Mouse (Mus musculus) adrenal gland, adult (tissue): ENCODE measurements around the gene Ppm1b.

Experiments
- DNase-seq, 2 experiments: peaks; one replicate each; pipeline ENCODE4 v3.0.0; 2022 to 2023; ENCODE audit warnings: low spot score in 1 of 2; ENCODE audit not compliant: inconsistent age in 2 of 2

Gene Ppm1b

GRCm38 (mm10) chr17:84957487-84958259 lies 1.1 kb downstream of the Ppm1b start:
- peak; percentile 100 for DNase-seq

DNA sequence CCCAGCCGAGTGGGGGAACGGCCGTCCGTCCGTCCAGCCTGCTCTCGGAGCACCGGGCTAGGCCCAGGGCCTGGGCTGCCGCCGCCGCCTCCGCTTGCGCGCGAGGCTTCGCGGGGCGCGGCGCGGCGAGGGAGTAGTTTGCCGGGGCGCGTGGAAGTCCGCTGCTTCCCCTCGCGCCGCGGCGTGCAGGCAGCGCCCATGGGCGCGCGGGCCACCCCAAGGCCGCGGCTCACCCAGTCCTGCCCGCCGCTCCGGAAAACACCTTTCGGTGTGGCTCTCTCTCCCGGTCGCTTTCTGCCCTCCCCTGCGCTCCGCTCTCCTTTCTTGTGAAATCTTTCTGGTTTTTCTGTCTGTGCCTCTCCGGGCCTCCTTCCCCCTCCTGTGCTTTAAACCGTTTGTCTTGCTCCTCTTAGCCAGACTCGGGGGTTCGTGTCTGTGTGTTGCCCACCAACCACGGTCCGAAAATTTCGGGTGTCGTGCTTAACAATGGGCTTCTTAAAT lies 1.9 kb downstream of the Ppm1b start:
- peak in 1 of 2 experiments; percentile 81 for DNase-seq

DNA sequence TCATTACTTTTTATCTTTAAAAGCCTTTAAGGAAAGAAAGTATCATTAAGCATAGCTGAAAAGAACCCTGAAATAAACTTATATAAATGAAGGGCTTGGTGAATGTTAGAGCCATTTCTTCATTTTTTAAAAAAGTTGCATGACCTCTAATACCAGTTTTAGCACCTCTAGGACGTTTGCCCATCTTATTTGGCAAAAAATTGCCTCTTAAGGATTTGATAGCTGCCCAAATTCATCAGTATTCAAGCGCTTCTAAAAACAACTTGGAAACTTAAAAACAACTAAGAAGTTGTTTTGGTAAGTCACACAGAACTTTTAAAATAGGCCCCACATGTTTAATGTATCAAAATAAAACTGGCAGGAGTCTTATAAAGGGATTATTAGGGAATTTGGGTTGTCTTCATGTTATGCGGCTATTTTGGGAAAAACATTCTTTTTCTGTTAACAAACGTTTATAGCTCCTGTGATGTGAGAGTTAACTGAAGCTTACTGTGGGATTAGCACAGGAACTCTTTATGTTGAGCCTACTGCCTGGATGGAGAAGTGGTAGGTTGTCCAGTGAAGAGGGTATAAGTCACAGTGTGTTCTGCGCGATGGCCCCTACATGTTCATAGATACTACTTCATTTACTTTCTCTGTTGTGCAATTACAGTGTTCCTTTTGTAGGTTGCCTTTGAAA lies 2.6 kb downstream of the Ppm1b start:
- peak in 1 of 2 experiments; percentile 64 for DNase-seq

DNA sequence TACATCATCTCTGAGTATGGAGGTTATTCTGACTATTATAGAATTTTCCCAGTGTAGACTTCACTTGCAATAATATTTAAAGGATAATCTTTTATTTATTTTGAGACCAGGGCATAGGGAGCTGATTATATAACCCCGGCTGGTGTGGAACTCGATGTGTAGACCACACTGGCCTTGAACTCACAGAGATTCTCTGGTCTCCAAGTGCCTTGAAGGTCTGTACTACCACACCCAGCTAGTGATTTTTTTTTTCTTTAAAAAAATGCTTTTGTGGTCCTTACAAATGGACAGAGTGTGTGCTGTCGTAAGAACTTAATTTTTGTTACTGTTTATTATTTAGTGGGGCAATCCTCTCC lies 3.1 kb downstream of the Ppm1b start:
- peak in 1 of 2 experiments; percentile 38 for DNase-seq

DNA sequence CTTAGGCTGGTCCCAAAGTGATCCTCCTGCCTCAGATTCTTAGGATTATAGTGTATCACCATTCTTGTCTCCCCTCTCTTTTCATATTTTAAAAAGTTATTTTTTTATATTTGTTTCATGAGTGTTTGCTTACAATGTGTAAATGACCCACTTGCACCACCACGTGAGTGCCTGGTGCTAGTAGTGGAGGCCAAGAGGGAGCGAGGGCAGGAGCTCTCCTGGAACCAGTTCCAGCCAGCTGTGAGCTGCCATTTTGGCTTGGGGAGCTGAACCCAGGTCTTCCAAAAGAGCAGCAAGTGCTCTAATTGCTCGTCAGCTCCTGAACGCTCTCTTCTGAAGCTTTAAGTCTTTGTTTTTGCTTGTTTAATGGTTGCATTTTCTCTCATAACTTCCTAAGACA lies 3.6 kb downstream of the Ppm1b start:
- DNase-seq: peak; percentile 17 to 47

DNA sequence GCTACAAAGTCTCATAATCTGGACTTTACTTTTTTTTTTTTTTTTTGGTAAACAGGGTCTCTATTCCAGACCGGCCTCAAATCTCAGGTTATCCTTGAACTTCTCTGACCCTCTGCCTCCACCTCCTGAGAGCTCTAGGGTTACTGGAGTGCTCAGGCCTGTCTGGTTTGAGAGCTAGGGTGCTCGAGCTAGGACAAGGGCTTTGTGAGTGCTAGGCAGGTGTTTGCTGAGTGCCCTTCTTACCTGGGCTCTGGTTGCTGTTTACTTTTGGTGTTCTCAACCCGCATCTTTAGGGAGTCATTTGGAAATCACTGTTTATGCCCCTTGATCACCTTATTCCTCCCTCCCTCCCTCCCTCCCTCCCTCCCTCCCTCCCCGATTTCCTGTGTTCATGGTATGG lies 5.5 kb downstream of the Ppm1b start:
- no peak for DNase-seq

DNA sequence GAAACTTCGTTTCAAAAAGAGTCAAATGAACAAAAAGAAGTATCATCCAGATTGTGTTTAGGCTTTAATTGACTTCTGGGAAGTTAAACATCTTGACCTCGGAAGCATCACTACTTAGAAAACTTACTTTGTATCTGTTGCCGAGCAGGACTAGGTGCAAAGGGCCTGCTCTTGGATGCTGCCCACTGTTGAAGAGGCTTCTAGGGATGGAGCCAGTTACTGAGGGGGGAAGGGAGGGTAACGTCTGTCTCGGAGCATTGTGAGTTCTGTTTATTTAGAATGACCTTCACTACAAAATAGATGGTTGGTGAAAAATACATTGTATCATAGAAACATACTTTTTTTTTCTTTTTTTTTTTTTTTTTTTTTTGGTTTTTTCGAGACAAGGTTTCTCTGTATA lies 7.1 kb downstream of the Ppm1b start:
- no peak for DNase-seq

GRCm38 (mm10) chr17:84966231-84966630 lies 9.7 kb downstream of the Ppm1b start:
- no peak for DNase-seq

DNA sequence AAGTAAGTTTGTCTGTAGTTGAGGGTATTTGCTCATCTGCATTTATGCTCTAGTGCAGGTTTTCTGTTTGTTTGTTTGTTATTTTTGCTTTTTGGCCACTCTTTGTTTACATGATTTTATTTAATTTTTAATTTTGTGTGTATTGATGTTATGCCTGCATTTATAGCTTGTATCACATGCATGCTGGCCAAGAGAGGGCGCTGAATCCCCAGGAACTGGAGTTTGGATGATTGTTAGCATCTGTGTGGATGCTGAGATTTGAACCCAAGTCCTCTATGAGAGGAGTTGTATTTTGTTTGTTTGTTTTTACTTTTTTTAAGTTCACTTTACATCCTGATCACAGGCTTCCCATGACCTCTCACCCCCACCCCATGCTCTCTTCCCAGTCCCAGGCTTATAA lies 10.5 kb downstream of the Ppm1b start:
- no peak for DNase-seq

DNA sequence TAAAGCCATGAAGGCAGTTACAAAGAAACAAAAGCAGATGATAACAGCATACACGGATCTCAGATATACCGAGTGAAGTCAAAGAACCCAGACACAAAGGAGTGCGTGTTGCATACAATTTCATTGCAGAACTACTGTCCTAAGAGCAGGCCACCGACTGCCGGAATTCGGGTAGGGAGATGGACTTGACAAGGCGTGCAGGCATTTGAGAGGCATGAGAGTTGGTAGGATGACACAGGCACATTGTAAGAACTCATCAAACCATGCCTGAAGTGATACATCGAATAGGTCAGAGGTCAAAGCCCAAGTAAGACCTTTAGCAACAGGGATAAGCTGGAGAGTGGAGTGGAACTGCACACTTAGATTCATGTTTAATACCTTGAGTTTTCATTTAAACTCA lies 13.4 kb downstream of the Ppm1b start:
- DNase-seq: no peak

DNA sequence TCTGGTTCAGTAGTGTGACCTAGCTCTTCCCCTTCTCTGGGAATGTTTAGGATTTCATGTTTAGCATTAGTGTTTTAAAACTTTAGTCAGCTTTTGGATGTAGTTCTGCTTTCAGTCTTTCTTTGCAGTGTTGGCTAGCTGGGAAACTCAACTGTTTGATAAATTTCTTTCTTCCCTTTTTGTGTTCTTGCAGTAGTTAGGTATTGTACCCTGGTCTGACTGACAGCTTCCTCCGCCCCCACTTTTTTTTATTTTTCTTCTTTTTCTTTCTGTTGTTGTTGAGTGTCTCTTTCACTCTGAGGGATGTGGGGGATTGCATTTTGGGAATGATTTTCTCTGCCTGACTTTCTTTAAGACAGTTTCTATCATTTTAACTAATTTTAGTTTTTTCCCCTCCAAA lies 25.2 kb downstream of the Ppm1b start:
- no peak for DNase-seq

DNA sequence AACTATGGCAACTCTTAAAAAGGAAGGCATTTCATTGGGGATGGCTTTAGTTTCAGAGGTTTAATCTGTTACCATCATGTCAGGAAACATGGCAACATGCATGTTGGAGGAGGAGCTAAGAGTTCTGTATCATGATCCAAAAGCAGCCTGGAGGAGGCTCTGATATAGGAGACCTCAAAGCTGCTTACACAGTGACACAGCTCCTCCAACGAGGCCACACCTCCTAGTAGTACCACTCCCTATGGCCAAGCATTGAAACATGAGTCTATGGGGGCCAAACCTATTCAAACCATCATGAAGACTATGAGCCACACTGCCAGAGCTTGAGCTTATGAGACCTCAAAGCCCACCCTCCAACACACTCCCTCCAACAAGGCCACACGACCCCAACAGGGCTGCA lies 26.2 kb downstream of the Ppm1b start:
- DNase-seq: no peak

DNA sequence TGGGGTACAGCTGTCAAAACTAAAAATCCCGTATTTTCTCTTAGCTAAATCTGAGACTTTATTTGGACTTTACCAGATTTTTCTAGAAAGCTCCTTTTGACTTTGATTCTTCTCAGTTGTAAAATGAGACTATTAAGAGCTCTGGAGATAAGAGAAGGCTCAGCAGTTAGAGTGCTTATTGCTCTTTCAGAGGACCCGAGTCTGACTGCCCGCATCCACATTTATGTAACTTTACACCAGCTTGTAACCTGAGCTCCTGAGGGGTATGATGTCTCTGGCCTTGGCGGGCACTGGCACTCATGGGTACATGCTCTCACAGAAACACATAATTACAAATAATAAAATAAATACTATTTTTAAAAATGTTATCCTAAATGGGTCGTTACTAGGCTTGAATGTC lies 29.8 kb downstream of the Ppm1b start:
- no peak for DNase-seq

GRCm38 (mm10) chr17:84987834-84988410 lies 31.4 kb downstream of the Ppm1b start:
- no peak for DNase-seq

- DNase-seq: no peak
Measured at GRCm38 (mm10) chr17:84988514-84988913, 32.0 kb downstream of the Ppm1b start.

GRCm38 (mm10) chr17:84995844-84996243 lies 39.3 kb downstream of the Ppm1b start:
- no peak for DNase-seq

- DNase-seq: no peak
Measured at GRCm38 (mm10) chr17:84997639-84998038, 41.1 kb downstream of the Ppm1b start.

GRCm38 (mm10) chr17:84999636-85000035 lies 43.1 kb downstream of the Ppm1b start:
- no peak for DNase-seq

- no peak for DNase-seq
Measured at GRCm38 (mm10) chr17:85013485-85013884, 56.9 kb downstream of the Ppm1b start.

DNA sequence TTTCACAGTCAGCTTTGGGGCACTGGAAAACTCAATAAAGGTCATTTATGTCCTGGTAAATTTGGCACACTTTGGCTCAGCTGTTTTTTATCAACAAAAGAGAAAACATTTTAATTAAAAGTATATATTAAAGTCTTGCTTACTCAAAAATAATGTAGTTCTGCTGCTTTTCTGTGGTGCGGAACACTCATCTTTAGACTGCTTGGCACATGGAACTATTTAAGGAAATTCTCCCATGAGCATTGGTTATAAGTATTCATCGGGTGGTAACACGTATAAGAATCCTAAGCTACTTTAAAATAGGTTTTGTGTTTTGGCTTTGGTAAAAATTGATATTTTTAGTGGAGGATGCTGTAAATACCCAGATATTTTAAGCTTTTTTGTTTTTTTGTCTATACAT lies 58.1 kb downstream of the Ppm1b start:
- no peak for DNase-seq

GRCm38 (mm10) chr17:85018344-85018743 lies 61.8 kb downstream of the Ppm1b start:
- no peak for DNase-seq

GRCm38 (mm10) chr17:85018794-85019193 lies 62.3 kb downstream of the Ppm1b start:
- DNase-seq: peak; percentile 50 to 78
